18 mouse cellular contexts compared by ENCODE assay signal in genomic region chr3:147016506-147016905, GRCm38 (mm10).
"Had no signal": no experiment of that assay in that cellular context is flagged by ENCODE, and none has a peak within 500 bp of the region (broad histone marks: within the 10 kb centered on the region; RNA-seq: fewer than 3 reads in every experiment).

No protein-coding gene starts in this region.

- DNase-seq: kidney, postnatal 10 days; liver, postnatal 0 days; lung, embryonic 14.5 days; retina, postnatal 1 day; thymus, adult 2 months; thymus, postnatal 14 days; thymus, postnatal 4 days had no signal

- H3K27me3 ChIP-seq: kidney, embryonic 15.5 days; limb, embryonic 12.5 days; limb, embryonic 15.5 days; midbrain, embryonic 13.5 days; neural tube, embryonic 13.5 days had no signal

- H3K36me3 ChIP-seq: kidney, embryonic 15.5 days; limb, embryonic 12.5 days; limb, embryonic 15.5 days; midbrain, embryonic 13.5 days; neural tube, embryonic 13.5 days had no signal

- H3K4me3 ChIP-seq: kidney, embryonic 15.5 days; limb, embryonic 12.5 days; limb, embryonic 15.5 days; midbrain, embryonic 13.5 days; myocyte; neural tube, embryonic 13.5 days had no signal

- H3K9ac ChIP-seq: kidney, embryonic 15.5 days; limb, embryonic 12.5 days; limb, embryonic 15.5 days; liver, embryonic 14.5 days; liver, postnatal 0 days; lung, embryonic 14.5 days; midbrain, embryonic 13.5 days; neural tube, embryonic 13.5 days had no signal

- H3K9me3 ChIP-seq: kidney, embryonic 15.5 days; limb, embryonic 12.5 days; limb, embryonic 15.5 days; midbrain, embryonic 13.5 days; neural tube, embryonic 13.5 days had no signal

- H3K4me2 ChIP-seq: kidney, embryonic 15.5 days; limb, embryonic 12.5 days; limb, embryonic 15.5 days; liver, embryonic 11.5 days; lung, embryonic 14.5 days; midbrain, embryonic 13.5 days; neural tube, embryonic 13.5 days had no signal

- H3K4me1 ChIP-seq: kidney, embryonic 15.5 days; limb, embryonic 12.5 days; limb, embryonic 15.5 days; midbrain, embryonic 13.5 days; neural tube, embryonic 13.5 days had no signal

- H3K27ac ChIP-seq: kidney, embryonic 15.5 days; limb, embryonic 12.5 days; limb, embryonic 15.5 days; liver, embryonic 14.5 days; macrophage; midbrain, embryonic 13.5 days; neural tube, embryonic 13.5 days had no signal

- ATAC-seq: liver, postnatal 0 days; lung, postnatal 0 days; midbrain, embryonic 13.5 days; midbrain, embryonic 16.5 days had no signal
